Mouse (Mus musculus) splenic B cell, adult 2 months (primary cell): ENCODE data around the gene Cnn1.
A peak's percentile ranks its signal among the peaks of the same experiment; 100 is the strongest.
"Not testable (repeated sequence)": the region's sequence is repeated elsewhere in the genome, so short reads cannot be mapped to it uniquely, and the experiment has no call there.

Experiments
- DNase-seq: peaks from one replicate; pipeline ENCODE4 v3.0.0-alpha.2; 2011; ENCODE audit warnings: low read depth, low spot score
- H3K27me3 ChIP-seq: 2 replicates; pipeline ENCODE4 v1.6.1; 2012; ENCODE audit warnings: mild to moderate bottlenecking, low read length, moderate library complexity, mixed read lengths; ENCODE audit not compliant: control insufficient read depth, poor library complexity, insufficient read depth, severe bottlenecking
- H3K36me3 ChIP-seq: 2 replicates; pipeline ENCODE4 v1.6.1; 2012; ENCODE audit warnings: mild to moderate bottlenecking, low read length, moderate library complexity, mixed read lengths; ENCODE audit not compliant: control insufficient read depth, poor library complexity, insufficient read depth, severe bottlenecking

Gene Cnn1

DNA sequence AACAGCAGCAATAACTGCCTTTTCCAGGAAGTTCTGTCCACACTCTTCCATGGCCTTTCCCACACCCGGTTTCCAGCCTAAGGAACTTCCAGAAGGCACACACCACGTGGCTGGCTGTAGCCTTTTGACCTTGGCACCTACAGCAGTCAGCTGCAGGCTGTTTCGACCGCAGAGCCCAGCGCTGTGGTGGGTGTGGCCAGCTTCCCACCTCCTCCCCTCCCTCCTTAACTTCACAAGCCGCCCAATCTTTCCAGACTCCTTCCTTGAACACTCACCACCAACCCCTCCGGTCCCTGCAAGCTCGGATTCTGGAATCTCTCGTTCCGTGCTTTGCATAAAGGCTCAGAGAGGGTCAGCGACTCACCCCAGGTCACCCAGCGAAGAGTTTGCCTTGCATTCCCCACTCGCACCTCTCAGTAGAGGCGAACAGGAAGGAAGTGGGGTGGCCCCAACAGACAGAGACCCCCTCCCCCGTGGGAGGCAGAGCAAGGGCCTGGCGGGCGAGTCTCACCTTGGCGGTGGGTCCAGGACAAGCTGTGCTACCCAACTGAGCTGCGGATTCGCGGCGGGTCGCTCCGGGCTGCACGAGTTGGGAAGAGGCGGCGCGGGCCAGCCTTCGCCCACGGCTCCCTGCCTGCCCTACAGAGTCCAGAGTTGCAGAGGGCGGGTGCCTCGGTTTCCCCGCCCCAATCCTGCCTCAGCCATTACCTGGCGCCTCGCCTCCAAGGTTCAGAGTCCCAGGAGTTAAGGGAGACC, 32.4 kb downstream of the Cnn1 start:
- Histone ChIP-seq H3K36me3 (peaks cover 3% of the 10 kb centered on the region; the same call in 1 of the 2 replicates), H3K27me3 (no peaks in the 10 kb centered on the region)
- peak; percentile 40 for DNase-seq

DNA sequence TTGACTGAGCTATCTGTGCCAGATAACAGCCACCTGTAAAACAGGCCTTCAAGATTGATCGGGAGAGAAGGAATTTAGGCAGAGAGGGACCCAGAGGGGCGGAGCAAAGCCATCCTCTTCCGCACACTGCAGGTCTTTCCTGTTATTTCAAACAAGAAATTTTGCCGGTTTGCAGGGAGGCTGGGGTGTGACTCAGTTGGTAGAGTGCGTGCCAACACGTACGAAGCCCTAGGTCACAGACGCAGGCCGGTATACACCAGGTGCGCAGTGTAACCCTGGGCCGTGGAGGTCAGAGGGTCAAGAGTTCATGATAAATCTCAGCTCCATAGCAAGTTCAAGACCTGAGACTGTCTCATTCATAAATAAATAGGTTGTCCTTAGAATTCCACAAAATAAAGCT, 33.2 kb downstream of the Cnn1 start:
- Histone ChIP-seq H3K27me3 (no peaks in the 10 kb centered on the region), H3K36me3 (peaks cover 3% of the 10 kb centered on the region; the same call in 1 of the 2 replicates)
- DNase-seq: no peak

- DNase-seq: no peak
- no peaks in the 10 kb centered on the region for H3K27me3 ChIP-seq
- H3K36me3 ChIP-seq: no peaks in the 10 kb centered on the region
Observed at GRCm38 (mm10) chr9:22134246-22134890, 35.4 kb downstream of the Cnn1 start.

- no peak for DNase-seq
- Histone ChIP-seq H3K36me3 (no peaks in the 10 kb centered on the region), H3K27me3 (no peaks in the 10 kb centered on the region)
Observed at GRCm38 (mm10) chr9:22134988-22135643, 36.1 kb downstream of the Cnn1 start.

DNA sequence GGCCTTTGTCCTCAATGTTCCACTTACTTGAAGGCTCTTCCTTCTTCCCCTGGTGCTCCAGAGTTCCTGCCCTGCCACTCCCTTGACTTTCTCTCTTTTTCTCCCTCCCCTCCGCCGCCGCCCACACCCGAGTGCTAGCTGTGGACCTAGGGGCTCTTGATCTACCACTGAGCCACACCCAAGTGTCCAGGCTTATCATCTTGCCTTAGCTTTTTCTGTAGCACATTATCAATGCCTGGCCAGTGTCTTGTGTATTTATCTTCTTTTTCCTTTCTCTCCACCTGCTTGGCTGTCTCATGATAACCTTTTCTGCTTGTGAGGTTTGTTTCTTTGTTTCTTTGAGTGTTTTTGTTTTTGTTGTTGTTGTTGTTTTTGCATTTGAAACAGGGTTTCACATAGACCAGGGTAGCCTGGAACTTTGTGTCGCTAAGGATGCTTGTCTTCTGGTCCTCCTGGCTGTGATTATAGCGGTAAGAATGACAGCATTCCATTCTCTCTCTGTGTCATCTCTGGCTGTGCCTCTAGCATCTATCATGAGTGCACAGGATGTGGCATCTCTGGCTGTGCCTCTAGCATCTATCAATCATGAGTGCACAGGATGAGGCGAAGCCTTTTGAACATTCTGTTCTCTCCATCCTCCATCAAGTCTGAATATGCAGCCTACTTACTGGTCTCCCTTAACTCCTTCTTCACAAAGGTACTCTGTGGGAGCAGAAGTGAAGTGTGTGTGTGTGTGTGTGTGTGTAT, 36.8 kb downstream of the Cnn1 start, which contains the start of gene Acp5:
Gene Acp5, minus strand, starts transcription at position 68 of the 747 bp plus-strand sequence.
- DNase-seq: no peak
- Histone ChIP-seq H3K27me3 (no peaks in the 10 kb centered on the region), H3K36me3 (no peaks in the 10 kb centered on the region)

DNA sequence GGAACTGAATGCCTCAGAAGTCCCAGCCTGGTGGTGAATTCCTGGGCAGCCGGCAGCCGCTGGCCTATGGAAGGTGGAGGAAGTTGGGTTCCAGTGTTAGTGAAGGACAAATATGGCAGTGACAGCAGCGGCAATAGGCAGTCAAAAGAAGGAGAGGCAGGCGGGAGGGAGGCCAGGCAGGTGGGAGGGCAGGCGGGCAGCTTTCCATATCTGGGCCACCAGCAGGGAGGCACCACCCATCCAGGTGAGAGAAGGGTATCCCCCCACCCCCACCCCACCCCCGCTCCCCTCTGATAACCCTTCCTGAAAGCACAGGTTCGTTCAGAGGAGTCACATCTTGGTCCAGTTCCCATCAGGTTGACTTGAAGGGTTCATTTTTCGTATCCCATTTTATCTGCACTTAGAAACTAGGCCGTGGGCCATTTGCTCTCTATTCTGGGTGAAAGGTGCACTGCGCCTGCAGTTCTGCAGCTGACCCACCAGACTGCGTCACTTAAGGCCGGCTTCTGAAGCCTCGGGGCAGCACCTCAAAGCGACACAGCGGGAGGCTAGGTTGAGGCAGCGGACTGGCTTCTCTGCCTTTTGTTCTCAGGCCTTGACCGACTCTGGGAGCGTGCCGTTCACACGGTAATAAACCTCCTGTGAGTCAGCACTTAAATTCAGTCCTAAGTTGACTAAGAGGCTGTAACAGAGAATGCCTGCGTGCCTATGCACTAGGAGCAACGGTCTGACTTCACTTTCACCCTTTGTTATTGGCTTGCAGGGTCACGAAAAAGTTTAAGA, 37.9 kb downstream of the Cnn1 start:
- DNase-seq: no peak
- H3K27me3 ChIP-seq: no peaks in the 10 kb centered on the region
- no peaks in the 10 kb centered on the region for H3K36me3 ChIP-seq

DNA sequence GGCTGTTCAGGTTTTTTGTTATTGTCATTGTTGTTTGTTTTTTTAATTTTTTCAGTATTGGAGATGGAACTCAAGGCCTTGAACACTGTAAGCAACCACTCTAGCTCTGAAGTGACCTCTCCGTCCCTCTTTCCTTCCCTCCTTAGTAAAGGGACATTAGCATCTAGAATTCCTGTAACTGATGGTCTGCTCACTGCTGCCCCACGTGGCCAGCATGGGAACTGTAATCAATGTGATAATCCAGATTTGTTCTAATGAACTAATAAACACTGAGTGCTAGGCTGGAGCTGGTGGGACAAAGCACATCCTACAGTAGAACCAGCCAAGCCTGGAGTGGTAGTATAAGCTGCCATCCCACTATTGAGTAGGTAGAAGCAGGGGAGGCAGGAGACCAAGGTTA, 39.5 kb downstream of the Cnn1 start:
- H3K27me3 ChIP-seq: no peaks in the 10 kb centered on the region
- DNase-seq: peak; percentile 70
- H3K36me3 ChIP-seq: no peaks in the 10 kb centered on the region

DNA sequence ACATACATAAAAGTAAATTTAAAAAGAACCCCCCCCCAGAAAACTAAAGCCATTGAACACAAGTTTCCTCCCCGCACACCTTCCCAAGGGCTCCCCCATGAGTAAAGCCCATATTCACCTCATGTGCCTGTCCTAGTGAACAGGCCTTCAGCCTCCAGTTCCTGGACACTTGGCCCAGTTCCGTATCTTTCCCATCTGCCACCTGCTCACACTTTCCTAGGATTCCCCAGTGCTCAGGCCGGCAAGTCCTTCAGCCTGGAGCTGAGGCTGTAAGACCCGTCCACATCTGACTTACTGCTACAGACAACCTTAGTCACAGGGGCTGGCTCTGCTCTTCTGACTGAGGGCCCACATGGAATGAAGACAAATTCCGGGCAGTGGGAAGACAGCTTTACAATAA, 40.7 kb downstream of the Cnn1 start:
- Histone ChIP-seq H3K27me3 (no peaks in the 10 kb centered on the region), H3K36me3 (no peaks in the 10 kb centered on the region)
- no peak for DNase-seq

DNA sequence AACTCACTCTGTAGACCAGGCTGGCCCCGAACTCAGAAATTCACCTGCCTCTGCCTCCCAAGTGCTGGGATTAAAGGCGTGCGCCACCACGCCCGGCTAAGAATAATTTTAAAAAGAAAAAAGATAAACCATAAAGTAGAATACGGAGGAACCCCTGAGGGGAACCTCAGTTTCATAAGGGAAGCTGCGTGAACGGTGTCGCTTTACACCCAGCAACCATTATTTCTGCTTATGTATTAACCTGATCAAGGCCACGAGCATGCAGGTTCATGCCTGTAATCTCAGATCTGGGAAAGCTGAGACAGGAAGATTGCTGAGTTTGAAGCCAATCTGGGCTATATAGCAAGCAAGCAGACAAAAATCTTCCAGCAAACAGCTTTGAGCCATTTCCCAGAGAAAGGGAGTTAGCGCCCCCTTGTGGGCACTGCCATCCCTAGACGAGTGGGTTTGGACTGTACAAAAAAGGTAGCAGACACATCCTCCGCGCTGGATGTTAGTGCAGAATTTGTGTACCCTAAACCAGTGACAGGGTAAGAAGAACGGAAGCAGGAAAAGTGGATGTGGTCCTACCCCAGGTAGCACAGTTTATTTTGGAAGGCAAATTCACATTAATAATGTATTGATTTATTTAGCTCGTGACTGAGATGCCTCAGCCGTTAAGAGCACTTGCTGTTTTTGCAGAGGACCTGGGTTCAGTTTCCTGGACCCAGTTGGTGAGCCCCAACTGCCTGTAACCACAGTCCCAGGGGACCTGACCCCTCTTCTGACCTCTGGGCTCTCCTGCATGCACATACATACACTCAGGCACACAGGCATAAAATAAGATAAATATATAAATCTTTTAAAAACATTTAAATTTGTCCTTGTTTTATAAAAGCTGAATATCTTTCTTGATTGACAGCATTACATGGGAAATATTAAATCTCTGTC, 44.4 kb downstream of the Cnn1 start:
- peak; percentile 92 for DNase-seq
- no peaks in the 10 kb centered on the region for H3K36me3 ChIP-seq
- no peaks in the 10 kb centered on the region for H3K27me3 ChIP-seq

DNA sequence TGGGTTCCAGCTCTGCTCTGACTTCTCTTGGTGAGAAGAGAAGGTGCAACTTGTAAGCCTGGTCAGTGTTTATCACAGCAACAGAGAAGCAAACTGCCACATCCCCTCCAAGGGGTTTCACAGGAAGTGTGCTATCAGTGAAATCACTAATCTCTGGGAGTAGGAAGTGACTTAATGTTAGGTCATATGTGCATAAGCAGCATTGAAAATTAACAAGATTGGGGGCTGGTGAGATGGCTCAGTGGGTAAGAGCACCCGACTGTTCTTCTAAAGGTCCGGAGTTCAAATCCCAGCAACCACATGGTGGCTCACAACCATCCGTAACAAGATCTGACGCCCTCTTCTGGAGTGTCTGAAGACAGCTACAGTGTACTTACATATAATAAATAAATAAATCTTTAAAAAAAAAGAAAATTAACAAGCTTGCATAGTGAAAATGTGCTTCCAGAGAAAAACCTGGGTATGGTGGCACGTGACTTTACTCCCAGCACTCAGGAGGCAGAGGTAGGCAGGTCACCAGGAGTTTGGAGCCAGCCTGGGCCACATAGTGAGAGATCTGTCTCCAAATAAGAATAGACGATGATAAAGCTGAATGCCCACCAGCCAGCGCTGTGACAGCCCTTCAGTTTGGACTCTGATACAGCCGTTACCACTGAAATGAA, 45.4 kb downstream of the Cnn1 start:
- no peaks in the 10 kb centered on the region for H3K36me3 ChIP-seq
- DNase-seq: no peak
- H3K27me3 ChIP-seq: no peaks in the 10 kb centered on the region

DNA sequence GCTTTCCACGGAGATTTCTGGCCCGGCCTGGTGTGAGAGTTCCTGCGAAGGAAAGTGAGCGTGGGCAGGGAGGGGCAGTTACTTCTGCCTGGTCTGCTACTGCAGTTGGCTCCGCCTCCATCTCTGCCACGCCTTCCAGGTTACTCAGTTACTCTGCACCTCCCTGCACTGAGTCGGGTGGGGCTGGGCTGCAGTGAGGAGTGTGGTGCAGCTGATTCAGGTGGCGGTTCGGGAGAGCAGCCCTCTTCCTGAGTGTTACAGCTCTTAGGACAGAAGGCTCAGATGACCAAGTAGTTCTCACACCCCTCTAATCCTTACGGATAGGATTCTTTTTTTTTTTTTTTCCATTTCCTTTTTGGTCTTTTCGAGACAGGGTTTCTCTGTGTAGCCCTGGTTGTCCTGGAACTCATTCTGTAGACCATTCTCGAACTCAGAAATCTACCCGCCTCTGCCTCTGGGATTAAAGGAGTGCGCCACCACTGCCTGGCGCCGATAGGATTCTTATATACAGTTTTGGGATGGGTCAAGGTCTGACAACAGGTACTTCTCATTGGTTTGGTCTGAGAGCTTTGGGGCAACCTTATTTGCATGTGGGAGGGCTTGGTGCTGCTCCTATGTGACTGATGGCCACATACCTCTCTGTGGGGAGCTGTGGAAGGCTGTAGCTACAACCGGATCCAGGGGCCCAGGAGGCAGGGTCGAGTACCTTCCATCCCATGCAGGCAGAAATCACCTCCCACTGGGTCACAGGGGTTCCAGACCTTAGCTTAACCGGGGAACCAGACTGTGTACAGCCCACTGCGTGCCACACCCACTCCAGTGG, 50.6 kb downstream of the Cnn1 start:
- Histone ChIP-seq H3K36me3 (no peaks in the 10 kb centered on the region), H3K27me3 (no peaks in the 10 kb centered on the region)
- DNase-seq: no peak

DNA sequence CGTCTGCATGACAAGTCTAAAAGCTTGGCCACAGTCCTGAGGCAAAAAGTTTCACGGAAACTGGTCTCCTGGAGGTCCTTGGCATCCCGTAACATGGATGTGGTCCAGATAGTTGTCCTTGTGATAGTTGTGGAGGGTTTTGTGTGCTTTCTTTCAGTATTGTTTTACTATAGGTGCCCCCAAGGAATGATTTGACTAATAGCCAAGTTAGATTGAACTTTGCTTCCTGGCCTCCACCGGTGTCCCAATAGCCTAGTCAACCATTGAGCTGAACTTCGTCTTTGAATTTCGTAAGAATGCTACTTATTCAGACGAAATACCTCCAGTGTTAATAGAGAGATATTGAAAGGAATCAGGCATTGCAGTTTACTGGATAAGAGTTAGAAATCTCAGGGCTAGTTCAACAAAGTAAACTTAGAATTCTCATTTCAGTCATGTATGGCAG, 51.3 kb downstream of the Cnn1 start:
- DNase-seq, H3K27me3 ChIP-seq, H3K36me3 ChIP-seq: not testable (repeated sequence)
